Mouse (Mus musculus) G1E (cell line): Measurements from ENCODE around the gene Jun. TPM values are rescaled to one million over a fixed set of nuclear protein-coding genes. Genes with fewer than 3 reads are reported as not detected.

Experiments
- ATAC-seq: 2 replicates; pipeline ENCODE4 v1.8.0; 2016; ENCODE audit warnings: mild to moderate bottlenecking; ENCODE audit not compliant: insufficient number of reproducible peaks, poor library complexity, low FRiP score, severe bottlenecking; ENCODE audit errors: extremely low read depth
- DNase-seq: peaks from one replicate; pipeline ENCODE4 v3.0.0; 2012; ENCODE audit warnings: low spot score
- H3K27me3 ChIP-seq: 2 replicates; pipeline ENCODE4 v1.6.1; 2012; ENCODE audit warnings: mild to moderate bottlenecking, low read length, inconsistent platforms; ENCODE audit not compliant: insufficient read depth
- H3K36me3 ChIP-seq: replicated peaks from 2 replicates; pipeline ENCODE3; 2012; ENCODE audit warnings: mild to moderate bottlenecking, inconsistent platforms
- H3K4me1 ChIP-seq: 2 replicates; pipeline ENCODE4 v1.6.1; 2012; ENCODE audit warnings: low read depth, low read length, inconsistent platforms, mixed read lengths; ENCODE audit not compliant: insufficient read depth
- H3K4me3 ChIP-seq: 2 replicates; pipeline ENCODE4 v1.5.1; 2012; ENCODE audit warnings: low read depth, mild to moderate bottlenecking, inconsistent platforms, low read length, moderate library complexity, mixed read lengths
- H3K9me3 ChIP-seq: replicated peaks from 2 replicates; pipeline ENCODE4 v1.6.1; 2012; ENCODE audit warnings: inconsistent platforms
- CTCF ChIP-seq: IDR thresholded peaks from 2 replicates; pipeline ENCODE4 v1.5.1; 2012; ENCODE audit warnings: low read depth, low read length, inconsistent platforms, mixed read lengths
- GATA1 ChIP-seq: IDR thresholded peaks from 2 replicates; pipeline ENCODE4 v1.6.1; 2012; ENCODE audit warnings: borderline replicate concordance, low read length, inconsistent platforms, mixed read lengths
- GATA2 ChIP-seq: IDR thresholded peaks from 2 replicates; pipeline ENCODE4 v1.6.1; 2012; ENCODE audit warnings: low read depth, low read length, inconsistent platforms, borderline replicate concordance
- POLR2AphosphoS5 ChIP-seq: IDR thresholded peaks from 2 replicates; pipeline ENCODE4 v1.6.1; 2012; ENCODE audit warnings: low read depth, low read length, inconsistent platforms; ENCODE audit not compliant: insufficient replicate concordance
- TAL1 ChIP-seq: conservative IDR thresholded peaks from 2 replicates; pipeline ENCODE4 v1.6.1; 2012; ENCODE audit warnings: low read depth, low read length, inconsistent platforms, mixed read lengths
- polyA plus RNA-seq: library from polyadenylated mRNA; stranded (reverse); fragments of >175 nt; gene quantifications from 2 replicates; pipeline ENCODE4 v1.2.3, GENCODE M21; 2012
- total RNA-seq, 2 experiments: library from RNA; stranded (forward) in 1 of 2; stranded (reverse) in 1 of 2; fragments of 200-1000 nt in 1 of 2; fragments of >200 nt in 1 of 2; fragmentation: Nextera tagmentation in 1 of 2; gene quantifications; 2 replicates each; pipeline ENCODE4 v1.2.3; 2014 to 2017

Jun gene
- total and polyA plus RNA-seq, 3 experiments = 1.7 to 2.9 (median 2.3) TPM

- no peak overlapping the region for H3K4me3 ChIP-seq
- ATAC-seq = no peak
- TF ChIP-seq GATA2 = no peak
- no peak for TF ChIP-seq TAL1
- no peak for TF ChIP-seq GATA1
Measured at GRCm38 (mm10) chr4:95063609-95064210, 11.7 kb upstream of the Jun start.

GRCm38 (mm10) chr4:95062873-95063272 is 10.9 kb upstream of the Jun start:
- ATAC-seq = no peak
- Histone ChIP-seq H3K9me3 (no peaks in the 10 kb centered on the region), H3K4me1 (peaks cover 6% of the 10 kb centered on the region), H3K36me3 (no peaks in the 10 kb centered on the region), H3K4me3 (no peak overlapping the region), H3K27me3 (peaks cover 23% of the 10 kb centered on the region)
- no peak for DNase-seq
- TF ChIP-seq CTCF (no peak), GATA2 (no peak), GATA1 (no peak), TAL1 (no peak), POLR2AphosphoS5 (no peak)

More at GRCm38 (mm10) chr4:95063609-95064210, 11.7 kb upstream of the Jun start:
- Histone ChIP-seq H3K36me3 (no peaks in the 10 kb centered on the region), H3K27me3 (peaks cover 24% of the 10 kb centered on the region), H3K4me1 (peaks cover 6% of the 10 kb centered on the region), H3K9me3 (no peaks in the 10 kb centered on the region)
- no peak for DNase-seq

- peaks cover 32% of the 10 kb centered on the region for H3K4me1 ChIP-seq
- no peak overlapping the region for H3K4me3 ChIP-seq
- H3K36me3 ChIP-seq = no peaks in the 10 kb centered on the region
- DNase-seq = no peak
- H3K9me3 ChIP-seq = no peaks in the 10 kb centered on the region
- peaks cover 10% of the 10 kb centered on the region for H3K27me3 ChIP-seq
- no peak for TF ChIP-seq GATA2
- no peak for TF ChIP-seq CTCF
- TF ChIP-seq POLR2AphosphoS5 = no peak
- no peak for TF ChIP-seq TAL1
- TF ChIP-seq GATA1 = no peak
- no peak for ATAC-seq
Measured at GRCm38 (mm10) chr4:95057264-95057663, 5.2 kb upstream of the Jun start.

- Histone ChIP-seq H3K4me1 (peaks cover 47% of the 10 kb centered on the region), H3K36me3 (no peaks in the 10 kb centered on the region), H3K9me3 (peaks cover 14% of the 10 kb centered on the region), H3K27me3 (peaks cover 18% of the 10 kb centered on the region), H3K4me3 (no peak overlapping the region)
- ATAC-seq (no peak), DNase-seq (no peak)
- TF ChIP-seq TAL1 (no peak), GATA1 (no peak), GATA2 (no peak), CTCF (no peak)
Measured at GRCm38 (mm10) chr4:95055276-95055675, 3.3 kb upstream of the Jun start.

GRCm38 (mm10) chr4:95054336-95054735 is 2.3 kb upstream of the Jun start:
- DNase-seq (no peak), ATAC-seq (no peak)
- Histone ChIP-seq H3K9me3 (peaks cover 19% of the 10 kb centered on the region), H3K4me3 (no peak overlapping the region), H3K36me3 (no peaks in the 10 kb centered on the region), H3K4me1 (peaks cover 47% of the 10 kb centered on the region), H3K27me3 (peaks cover 22% of the 10 kb centered on the region)
- TF ChIP-seq GATA1 (no peak), POLR2AphosphoS5 (no peak), TAL1 (no peak), CTCF (no peak), GATA2 (no peak)

GRCm38 (mm10) chr4:95053791-95054117 is 1.7 kb upstream of the Jun start:
- Histone ChIP-seq H3K9me3 (peaks cover 19% of the 10 kb centered on the region), H3K4me3 (peak overlapping the region; percentile 77; the same call in 1 of the 2 replicates), H3K36me3 (no peaks in the 10 kb centered on the region), H3K4me1 (peaks cover 47% of the 10 kb centered on the region), H3K27me3 (peaks cover 22% of the 10 kb centered on the region)
- DNase-seq (peak; percentile 23), ATAC-seq (no peak)
- TF ChIP-seq GATA2 (no peak), GATA1 (no peak), POLR2AphosphoS5 (no peak), TAL1 (no peak), CTCF (no peak)

GRCm38 (mm10) chr4:95053041-95053790 is 1.2 kb upstream of the Jun start:
- peak; percentile 54 for ATAC-seq
- peak; percentile 77 for DNase-seq
- peak overlapping the region; percentile 77 for H3K4me3 ChIP-seq
- H3K36me3 ChIP-seq = no peaks in the 10 kb centered on the region
- peaks cover 23% of the 10 kb centered on the region for H3K27me3 ChIP-seq
- TF ChIP-seq GATA2 (no peak), CTCF (peak; percentile 38), POLR2AphosphoS5 (no peak), GATA1 (no peak), TAL1 (no peak)
- H3K9me3 ChIP-seq = peaks cover 19% of the 10 kb centered on the region
- H3K4me1 ChIP-seq = peaks cover 47% of the 10 kb centered on the region
